Mouse (Mus musculus): ENCODE data around the gene Pes1.
"Not testable (repeated sequence)": the region's sequence is repeated elsewhere in the genome, so short reads cannot be mapped to it uniquely, and the experiment has no call there.

The Pes1 gene

GRCm38 (mm10) chr11:3963610-3964415, at the start of gene Pes1:
TSS of gene Pes1 (plus strand) at chr11:3963975.
- peak; percentile 87 for DNase-seq (ENCODE audit: low spot score)

- DNase-seq (ENCODE audit: low spot score) = peak; percentile 90
Observed at GRCm38 (mm10) chr11:3914109-3914840, 49.5 kb upstream of the Pes1 start, which contains the start of gene Slc35e4. TSS of gene Slc35e4 (minus strand) at chr11:3914664.

- peak; percentile 32 for DNase-seq (ENCODE audit: low spot score)
Observed at GRCm38 (mm10) chr11:3918738-3919137, 45.0 kb upstream of the Pes1 start.

GRCm38 (mm10) chr11:3920476-3920875, 43.3 kb upstream of the Pes1 start:
- no peak for DNase-seq (ENCODE audit: low spot score)

GRCm38 (mm10) chr11:3921281-3921850, 42.4 kb upstream of the Pes1 start:
- peak; percentile 74 for DNase-seq (ENCODE audit: low spot score)

- DNase-seq (ENCODE audit: low spot score) = no peak
Observed at GRCm38 (mm10) chr11:3922115-3922514, 41.7 kb upstream of the Pes1 start.

GRCm38 (mm10) chr11:3922731-3923130, 41.0 kb upstream of the Pes1 start:
- DNase-seq (ENCODE audit: low spot score) = no peak

GRCm38 (mm10) chr11:3925916-3926315, 37.9 kb upstream of the Pes1 start:
- no peak for DNase-seq (ENCODE audit: low spot score)

GRCm38 (mm10) chr11:3930019-3930418, 33.8 kb upstream of the Pes1 start:
- no peak for DNase-seq (ENCODE audit: low spot score)

- DNase-seq (ENCODE audit: low spot score) = no peak
Observed at GRCm38 (mm10) chr11:3930931-3931330, 32.8 kb upstream of the Pes1 start.

GRCm38 (mm10) chr11:3931511-3932211, 32.1 kb upstream of the Pes1 start, which contains the start of gene Tcn2:
TSS of gene Tcn2 (minus strand) at chr11:3932159.
- peak; percentile 93 for DNase-seq (ENCODE audit: low spot score)

GRCm38 (mm10) chr11:3933756-3934285, 30.0 kb upstream of the Pes1 start:
- no peak for DNase-seq (ENCODE audit: low spot score)

- DNase-seq (ENCODE audit: low spot score) = no peak
Observed at GRCm38 (mm10) chr11:3935135-3935534, 28.6 kb upstream of the Pes1 start.

- DNase-seq (ENCODE audit: low spot score) = no peak
Observed at GRCm38 (mm10) chr11:3936318-3936717, 27.5 kb upstream of the Pes1 start.

- DNase-seq (ENCODE audit: low spot score) = no peak
Observed at GRCm38 (mm10) chr11:3937321-3937874, 26.4 kb upstream of the Pes1 start.

GRCm38 (mm10) chr11:3941371-3941770, 22.4 kb upstream of the Pes1 start:
- no peak for DNase-seq (ENCODE audit: low spot score)

- no peak for DNase-seq (ENCODE audit: low spot score)
Observed at GRCm38 (mm10) chr11:3946386-3946785, 17.4 kb upstream of the Pes1 start.

GRCm38 (mm10) chr11:3954876-3955275, 8.9 kb upstream of the Pes1 start:
- DNase-seq (ENCODE audit: low spot score) = not testable (repeated sequence)

GRCm38 (mm10) chr11:3955371-3955770, 8.4 kb upstream of the Pes1 start:
- not testable (repeated sequence) for DNase-seq (ENCODE audit: low spot score)

- no peak for DNase-seq (ENCODE audit: low spot score)
Observed at GRCm38 (mm10) chr11:3960901-3961300, 2.9 kb upstream of the Pes1 start.

GRCm38 (mm10) chr11:3961761-3962160, 2.0 kb upstream of the Pes1 start:
- DNase-seq (ENCODE audit: low spot score) = no peak

- peak; percentile 30 for DNase-seq (ENCODE audit: low spot score)
Observed at GRCm38 (mm10) chr11:3963155-3963554, 620 bp upstream of the Pes1 start.
